In genomic region chr2:25085571-25085970, GRCm38 (mm10) we compare ENCODE assay signal across 22 mouse cellular contexts. TPM values are rescaled to one million over a fixed set of nuclear protein-coding genes. Genes with fewer than 3 reads are reported as not detected.
DNase-seq lines count a peak whose midpoint lies in the region; ATAC-seq and TF ChIP-seq lines count a peak whose summit lies in the region.
"Had no signal": no experiment of that assay in that cellular context is flagged by ENCODE, and none has a peak within 500 bp of the region (broad histone marks: within the 10 kb centered on the region; RNA-seq: fewer than 3 reads in every experiment).

No protein-coding gene starts in this region.

- no peak overlapping the region for H3K27ac ChIP-seq in forebrain, postnatal 0 days (ENCODE audit: low read depth, low read length)
- no peak overlapping the region for H3K27ac ChIP-seq in forebrain, embryonic 12.5 days
- H3K27ac ChIP-seq: embryonic facial prominence, embryonic 10.5 days; embryonic facial prominence, embryonic 12.5 days had no signal

- H3K4me3 ChIP-seq in forebrain, postnatal 0 days (ENCODE audit: low read depth, low read length): no peak overlapping the region
- no peak overlapping the region for H3K4me3 ChIP-seq in forebrain, embryonic 12.5 days (replicated peaks)
- peak overlapping the region; percentile 46 for H3K4me3 ChIP-seq in megakaryocyte, embryonic 14.5 days (replicated peaks)
- H3K4me3 ChIP-seq: embryonic facial prominence, embryonic 10.5 days; embryonic facial prominence, embryonic 12.5 days had no signal

- TF ChIP-seq CTCF in forebrain, postnatal 0 days (IDR thresholded peaks at IDR 0.05; ENCODE audit: low read depth): no peak

- no peaks in the 10 kb centered on the region for H3K4me1 ChIP-seq in forebrain, postnatal 0 days (ENCODE audit: insufficient read depth)
- H3K4me1 ChIP-seq in forebrain, embryonic 12.5 days: no peaks in the 10 kb centered on the region
- H3K4me1 ChIP-seq in megakaryocyte, embryonic 14.5 days: peaks cover 37% of the 10 kb centered on the region
- H3K4me1 ChIP-seq: embryonic facial prominence, embryonic 10.5 days; embryonic facial prominence, embryonic 12.5 days had no signal

- H3K9ac ChIP-seq in forebrain, postnatal 0 days: no peak overlapping the region
- no peak overlapping the region for H3K9ac ChIP-seq in forebrain, embryonic 12.5 days
- H3K9ac ChIP-seq: embryonic facial prominence, embryonic 12.5 days had no signal

- WGBS in forebrain, postnatal 0 days: 69% methylated on average over 5 of the region's 5 CpGs
- WGBS in forebrain, embryonic 12.5 days: 95% methylated on average over 5 of the region's 5 CpGs

- no peak overlapping the region for H3K4me2 ChIP-seq in forebrain, postnatal 0 days (ENCODE audit: low read depth)
- H3K4me2 ChIP-seq in forebrain, embryonic 12.5 days: no peak overlapping the region
- H3K4me2 ChIP-seq: embryonic facial prominence, embryonic 12.5 days had no signal

- no peak for ATAC-seq in forebrain, postnatal 0 days
- no peak for ATAC-seq in forebrain, embryonic 12.5 days (ENCODE audit: low FRiP score)
- no peak for ATAC-seq in megakaryocyte, adult 5-6 weeks (ENCODE audit: poor library complexity, severe bottlenecking)
- ATAC-seq: forebrain, embryonic 14.5 days; forebrain, embryonic 16.5 days had no signal

- H3K27me3 ChIP-seq in forebrain, postnatal 0 days (ENCODE audit: insufficient read depth, low read length): no peaks in the 10 kb centered on the region
- H3K27me3 ChIP-seq in forebrain, embryonic 12.5 days: peaks cover 2% of the 10 kb centered on the region; the same call in 1 of the 2 replicates
- H3K27me3 ChIP-seq in megakaryocyte, embryonic 14.5 days (replicated peaks): peaks cover 78% of the 10 kb centered on the region
- H3K27me3 ChIP-seq: embryonic facial prominence, embryonic 12.5 days had no signal

- no peaks in the 10 kb centered on the region for H3K36me3 ChIP-seq in forebrain, postnatal 0 days (ENCODE audit: insufficient read depth)
- H3K36me3 ChIP-seq in forebrain, embryonic 12.5 days (replicated peaks): no peaks in the 10 kb centered on the region
- H3K36me3 ChIP-seq in megakaryocyte, embryonic 14.5 days (replicated peaks; ENCODE audit: low read length): no peaks in the 10 kb centered on the region
- H3K36me3 ChIP-seq: embryonic facial prominence, embryonic 10.5 days; embryonic facial prominence, embryonic 12.5 days had no signal

- H3K9me3 ChIP-seq in forebrain, postnatal 0 days (ENCODE audit: low read length): no peaks in the 10 kb centered on the region
- no peaks in the 10 kb centered on the region for H3K9me3 ChIP-seq in forebrain, embryonic 12.5 days
- H3K9me3 ChIP-seq in megakaryocyte, embryonic 14.5 days: no peaks in the 10 kb centered on the region
- H3K9me3 ChIP-seq: embryonic facial prominence, embryonic 10.5 days; embryonic facial prominence, embryonic 12.5 days had no signal

- peak; percentile 64 to 71 for DNase-seq in cerebellum, postnatal 10 days
- DNase-seq in cerebellum, adult 11 months: no peak
- DNase-seq in forebrain, postnatal 0 days: peak; percentile 26
- no peak for DNase-seq in layer of hippocampus, adult 18-20 months (ENCODE audit: low spot score in 2 of 2)
- DNase-seq: adrenal gland, adult 2 months; adrenal gland, postnatal 10 days; adrenal gland, postnatal 25 days; cerebellum, adult 18-20 months; cerebellum, adult 8-10 months; cerebellum, postnatal 25 days had no signal

RNA-seq across cellular contexts. Expression of gene Entpd8, which starts 5.5 kb away (rescaled TPM):
- total RNA-seq in forebrain, postnatal 0 days (2014; rRNA removed): not detected in 2 replicates
- polyA plus RNA-seq in forebrain, postnatal 0 days (2015; fragmentation: Nextera tagmentation; extraction: Ambion mirVana): not detected in 2 replicates
- polyA plus RNA-seq in forebrain, embryonic 12.5 days (2016; fragmentation: Nextera tagmentation; extraction: Ambion mirVana): not detected in 2 replicates
- not detected in 2 replicates for polyA plus RNA-seq in megakaryocyte, embryonic 14.5 days (2012; ENCODE audit: insufficient read depth, low replicate concordance)
- total RNA-seq in megakaryocyte, adult 5-6 weeks (2015): not detected in 2 replicates
- total RNA-seq in megakaryocyte, adult 5-6 weeks (2017): not detected in 2 replicates
- total RNA-seq in layer of hippocampus, adult 18-20 months (2021): not detected
- total RNA-seq: adrenal gland, postnatal 25 days; ES-E14; MEL had no signal
- polyA plus RNA-seq: C2C12; cortical plate, adult 2 months; embryonic facial prominence, embryonic 10.5 days; embryonic facial prominence, embryonic 12.5 days; forebrain, embryonic 11.5 days; forebrain, embryonic 14.5 days; forebrain, embryonic 16.5 days had no signal

RNA-seq across cellular contexts. Expression of gene Noxa1, which starts 9.4 kb away (rescaled TPM):
- total RNA-seq in forebrain, postnatal 0 days (2014; rRNA removed): not detected in 2 replicates
- not detected in 2 replicates for polyA plus RNA-seq in forebrain, postnatal 0 days (2015; fragmentation: Nextera tagmentation; extraction: Ambion mirVana)
- polyA plus RNA-seq in forebrain, embryonic 12.5 days (2016; fragmentation: Nextera tagmentation; extraction: Ambion mirVana): 0.24 TPM in 1 of 2 replicates, not detected in the other
- not detected in 2 replicates for polyA plus RNA-seq in megakaryocyte, embryonic 14.5 days (2012; ENCODE audit: insufficient read depth, low replicate concordance)
- not detected in 2 replicates for total RNA-seq in megakaryocyte, adult 5-6 weeks (2015)
- not detected in 2 replicates for total RNA-seq in megakaryocyte, adult 5-6 weeks (2017)
- not detected for total RNA-seq in layer of hippocampus, adult 18-20 months (2021)
- total RNA-seq: adrenal gland, adult 2 months; adrenal gland, postnatal 10 days; adrenal gland, postnatal 25 days had no signal
- polyA plus RNA-seq: adrenal gland, adult 2 months; C2C12; cortical plate, adult 2 months; embryonic facial prominence, embryonic 12.5 days; forebrain, embryonic 14.5 days; forebrain, embryonic 16.5 days had no signal

RNA-seq across cellular contexts. Expression of gene Nsmf, which starts 31.4 kb away (rescaled TPM):
- total RNA-seq in forebrain, postnatal 0 days (2014; rRNA removed): 285 and 329 TPM in 2 replicates
- polyA plus RNA-seq in forebrain, postnatal 0 days (2015; fragmentation: Nextera tagmentation; extraction: Ambion mirVana): 258 and 262 TPM in 2 replicates
- polyA plus RNA-seq in forebrain, embryonic 12.5 days (2016; fragmentation: Nextera tagmentation; extraction: Ambion mirVana): 103 and 112 TPM in 2 replicates
- polyA plus RNA-seq in megakaryocyte, embryonic 14.5 days (2012; ENCODE audit: insufficient read depth, low replicate concordance): 24.0 and 32.1 TPM in 2 replicates
- 6.0 and 6.9 TPM in 2 replicates for total RNA-seq in megakaryocyte, adult 5-6 weeks (2015)
- 6.4 and 10.8 TPM in 2 replicates for total RNA-seq in megakaryocyte, adult 5-6 weeks (2017)
- total RNA-seq in layer of hippocampus, adult 18-20 months (2021): 100 to 1,000 TPM; 950 to 953 TPM

Comparison
In these comparisons a context has a peak if more than half of its experiments do, and no peak if none do; other contexts are left out.
1. DNase-seq: peak in cerebellum, postnatal 10 days (2 of 2) and forebrain, postnatal 0 days (single experiment); none in cerebellum, adult 11 months (single experiment) and layer of hippocampus, adult 18-20 months (0 of 2).
2. RNA of gene Nsmf, which starts 31.4 kb away (total RNA-seq): 950 to 953 TPM in layer of hippocampus, adult 18-20 months and 285 to 329 TPM in forebrain, postnatal 0 days; 6.0 to 10.8 TPM in megakaryocyte, adult 5-6 weeks; every median in the first group is over 10 times any median in the second.